Mouse (Mus musculus) hindbrain, embryonic 13.5 days (tissue): ENCODE data around the gene Ccdc102a. TPM values are rescaled to one million over a fixed set of nuclear protein-coding genes. Genes with fewer than 3 reads are reported as not detected.

Experiments used
- ATAC-seq: fragments of 200-750 bp; cut with Nextera tagmentation; 2 replicates; pipeline ENCODE4 v1.8.0; 2017; ENCODE audit warnings: moderate TSS enrichment; ENCODE audit not compliant: low FRiP score
- H3K27ac ChIP-seq: fragments of 300-500 bp; sonication (generic); 2 replicates; pipeline ENCODE4 v1.5.1; 2015; ENCODE audit warnings: inconsistent platforms, mild to moderate bottlenecking, moderate library complexity
- H3K27me3 ChIP-seq: fragments of 300-500 bp; sonication (generic); 2 replicates; pipeline ENCODE4 v1.6.1; 2015; ENCODE audit warnings: mild to moderate bottlenecking, inconsistent platforms
- H3K36me3 ChIP-seq: fragments of 300-500 bp; sonication (generic); 2 replicates; pipeline ENCODE4 v1.6.1; 2015; ENCODE audit warnings: mild to moderate bottlenecking, inconsistent platforms
- H3K4me1 ChIP-seq: fragments of 300-500 bp; sonication (generic); replicated peaks from 2 replicates; pipeline ENCODE4 v1.6.1; 2015; ENCODE audit warnings: inconsistent platforms
- H3K4me2 ChIP-seq: fragments of 300-500 bp; sonication (generic); 2 replicates; pipeline ENCODE4 v1.6.1; 2015; ENCODE audit warnings: inconsistent platforms, mild to moderate bottlenecking, moderate library complexity
- H3K4me3 ChIP-seq: fragments of 300-500 bp; sonication (generic); 2 replicates; pipeline ENCODE4 v1.5.1; 2015; ENCODE audit warnings: mild to moderate bottlenecking, inconsistent platforms
- H3K9ac ChIP-seq: fragments of 300-500 bp; sonication (generic); 2 replicates; pipeline ENCODE4 v1.6.1; 2015; ENCODE audit warnings: mild to moderate bottlenecking, inconsistent platforms
- H3K9me3 ChIP-seq: fragments of 300-500 bp; sonication (generic); 2 replicates; pipeline ENCODE4 v1.6.1; 2016; ENCODE audit warnings: inconsistent platforms
- WGBS: fragments of 180-500 bp; shearing (Covaris S2); methylation state at CpG from one replicate; pipeline ENCODE4 v1.1.7; 2015; 5-methylcytosine and 5-hydroxymethylcytosine counted together
- polyA plus RNA-seq: library from polyadenylated mRNA; unstranded; fragments of >200 nt; fragmentation: Nextera tagmentation; extraction: Ambion mirVana; gene quantifications from 2 replicates; pipeline ENCODE4 v1.2.1, GENCODE M21; 2015

Gene Ccdc102a
- 6.3 and 7.8 TPM in 2 replicates for polyA plus RNA-seq

DNA sequence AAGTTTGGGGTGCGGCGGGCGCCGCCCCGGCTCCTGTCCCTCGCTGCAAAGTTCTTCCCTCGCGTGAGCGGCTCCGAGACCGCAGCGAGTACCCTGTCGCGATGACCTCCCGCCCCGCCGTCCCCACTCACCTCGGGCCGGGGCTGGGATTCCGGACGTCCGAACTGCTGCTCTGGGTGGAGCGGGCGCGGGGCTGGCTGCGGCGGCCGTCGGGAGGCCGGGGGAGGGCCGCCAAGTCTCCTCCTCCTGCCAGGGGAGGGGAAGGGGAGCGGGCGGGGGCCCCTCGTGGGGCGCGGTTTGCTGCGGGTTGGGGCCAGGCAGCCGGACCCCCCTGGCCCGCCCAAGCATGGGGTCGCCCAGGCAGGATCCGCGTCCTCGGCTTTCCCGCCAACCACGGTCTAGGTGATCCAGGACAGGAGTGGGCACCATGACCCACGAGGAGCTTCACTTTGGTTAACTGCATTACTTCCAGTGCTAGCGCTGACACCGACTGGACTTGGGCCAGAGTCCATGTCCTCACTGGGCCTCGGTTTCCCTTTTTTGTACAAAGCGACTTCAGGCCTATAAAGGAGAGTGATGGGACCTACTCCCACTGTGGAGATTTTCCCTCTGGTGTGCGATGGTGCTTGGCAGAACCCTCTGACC, at the start of gene Ccdc102a:
Gene Ccdc102a, minus strand, starts transcription at position 248 of the 645 bp plus-strand sequence.
- peaks cover 55% of the 10 kb centered on the region for H3K4me1 ChIP-seq
- H3K27ac ChIP-seq, result peak within 1 kb of the TSS; percentile 52; the same call in 1 of the 2 replicates
- WGBS, result 3% methylated on average over 45 of the region's 51 CpGs
- peak within 1 kb of the TSS; percentile 70 for H3K9ac ChIP-seq
- peak within 1 kb of the TSS; percentile 51 for H3K4me3 ChIP-seq
- no peaks in the 10 kb centered on the region for H3K36me3 ChIP-seq
- peak within 1 kb of the TSS; percentile 79 for H3K4me2 ChIP-seq
- peak; percentile 34 for ATAC-seq
- H3K9me3 ChIP-seq, result no peaks in the 10 kb centered on the region
- peaks cover 68% of the 10 kb centered on the region for H3K27me3 ChIP-seq

DNA sequence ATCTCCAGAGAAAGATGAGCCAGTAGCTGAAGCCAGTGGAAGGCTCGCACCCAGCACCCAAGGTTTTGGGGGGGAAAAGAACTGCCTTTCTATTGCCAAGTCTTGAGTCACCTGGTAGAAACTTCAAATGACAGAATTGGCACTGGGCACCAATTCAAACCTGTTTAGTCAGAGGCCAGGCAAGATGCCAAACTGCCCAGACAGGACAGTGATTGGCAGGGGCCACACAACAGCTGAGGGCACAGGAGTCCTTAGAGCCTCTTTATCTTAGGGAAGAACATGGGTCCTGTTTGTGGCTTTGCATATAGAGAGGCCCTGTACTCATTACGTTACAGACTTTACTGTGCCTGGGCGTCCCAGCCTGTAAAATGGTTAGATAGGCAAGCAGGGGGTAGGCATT, 49.7 kb upstream of the Ccdc102a start:
- 77% methylated on average over 3 of the region's 3 CpGs for WGBS
- ATAC-seq, result no peak
- H3K4me3 ChIP-seq, result no peak overlapping the region
- no peaks in the 10 kb centered on the region for H3K36me3 ChIP-seq
- no peak overlapping the region for H3K9ac ChIP-seq
- H3K9me3 ChIP-seq, result no peaks in the 10 kb centered on the region
- H3K27me3 ChIP-seq, result no peaks in the 10 kb centered on the region
- no peak overlapping the region for H3K4me2 ChIP-seq
- peaks cover 9% of the 10 kb centered on the region; the same call in 1 of the 2 replicates for H3K4me1 ChIP-seq
- H3K27ac ChIP-seq, result no peak overlapping the region

DNA sequence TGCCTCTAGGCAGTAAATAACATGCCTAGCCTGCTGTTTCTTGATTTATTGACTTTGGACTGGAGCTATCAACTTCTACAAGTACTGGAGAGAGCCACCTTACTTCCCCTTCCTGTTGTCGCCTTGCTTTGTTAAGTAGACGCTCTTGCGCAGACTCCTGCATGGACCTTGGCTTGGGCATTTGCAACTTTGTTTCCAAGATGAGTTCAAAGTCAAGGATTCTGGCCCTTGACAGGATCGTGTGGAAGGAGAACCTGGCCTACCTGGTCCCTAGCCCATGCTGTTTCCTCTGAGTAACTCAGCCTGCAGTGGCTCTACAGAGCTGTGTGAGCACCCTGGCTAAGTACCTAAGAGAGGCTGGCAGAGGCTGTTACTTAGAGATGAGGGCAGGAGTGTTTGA, 49.2 kb upstream of the Ccdc102a start:
- no peak for ATAC-seq
- H3K4me2 ChIP-seq, result no peak overlapping the region
- H3K4me1 ChIP-seq, result peaks cover 9% of the 10 kb centered on the region; the same call in 1 of the 2 replicates
- H3K27me3 ChIP-seq, result no peaks in the 10 kb centered on the region
- H3K27ac ChIP-seq, result no peak overlapping the region
- 84% methylated on average over 4 of the region's 4 CpGs for WGBS
- H3K4me3 ChIP-seq, result no peak overlapping the region
- H3K9me3 ChIP-seq, result no peaks in the 10 kb centered on the region
- no peaks in the 10 kb centered on the region for H3K36me3 ChIP-seq
- no peak overlapping the region for H3K9ac ChIP-seq

DNA sequence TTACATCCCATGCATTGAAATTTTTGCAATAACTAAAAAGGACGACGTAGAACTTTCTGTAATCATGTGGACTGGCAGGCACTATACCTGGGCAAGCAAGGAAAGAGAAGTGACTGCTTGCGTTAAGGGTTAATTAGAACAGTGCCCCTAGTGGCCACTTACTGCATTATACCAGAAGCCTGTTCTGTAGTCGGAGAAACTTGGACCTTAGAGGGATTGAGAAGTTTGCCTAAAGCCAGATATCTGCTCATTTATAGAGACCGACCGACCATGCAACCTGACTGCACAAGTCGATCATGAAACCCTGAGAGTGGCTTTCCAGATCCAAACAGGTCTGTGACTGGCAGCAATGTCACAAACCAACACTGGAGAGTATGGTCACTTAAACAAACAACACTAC, 48.7 kb upstream of the Ccdc102a start:
- H3K9me3 ChIP-seq, result no peaks in the 10 kb centered on the region
- H3K9ac ChIP-seq, result no peak overlapping the region
- no peak overlapping the region for H3K4me2 ChIP-seq
- 25% methylated on average over 7 of the region's 7 CpGs for WGBS
- H3K36me3 ChIP-seq, result no peaks in the 10 kb centered on the region
- H3K27ac ChIP-seq, result no peak overlapping the region
- no peaks in the 10 kb centered on the region for H3K27me3 ChIP-seq
- H3K4me3 ChIP-seq, result no peak overlapping the region
- no peak for ATAC-seq
- H3K4me1 ChIP-seq, result peaks cover 9% of the 10 kb centered on the region; the same call in 1 of the 2 replicates

DNA sequence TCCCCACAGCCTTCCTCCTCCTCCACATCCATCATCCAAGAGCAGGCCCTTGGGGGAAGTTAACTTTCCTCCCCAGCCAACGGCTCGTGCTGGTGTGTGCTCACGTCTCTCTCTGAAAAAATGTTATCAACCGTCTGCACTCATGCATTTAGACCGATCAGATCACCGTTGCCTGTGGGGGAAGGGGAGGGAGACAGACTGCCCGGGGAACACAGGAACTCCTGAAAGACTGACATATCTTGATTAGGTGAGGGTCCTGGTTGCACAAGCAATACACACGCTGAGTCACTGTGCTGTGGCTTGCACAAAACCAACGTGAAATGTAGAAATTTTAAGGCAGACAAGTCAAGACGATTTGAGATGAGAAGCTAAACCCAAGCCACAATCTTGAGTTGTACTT, 46.9 kb upstream of the Ccdc102a start:
- ATAC-seq, result no peak
- Histone ChIP-seq H3K27me3 (no peaks in the 10 kb centered on the region), H3K27ac (no peak overlapping the region), H3K4me1 (peaks cover 9% of the 10 kb centered on the region; the same call in 1 of the 2 replicates), H3K9ac (no peak overlapping the region), H3K9me3 (no peaks in the 10 kb centered on the region), H3K4me3 (no peak overlapping the region), H3K36me3 (no peaks in the 10 kb centered on the region), H3K4me2 (no peak overlapping the region)
- 46% methylated on average over 10 of the region's 10 CpGs for WGBS

DNA sequence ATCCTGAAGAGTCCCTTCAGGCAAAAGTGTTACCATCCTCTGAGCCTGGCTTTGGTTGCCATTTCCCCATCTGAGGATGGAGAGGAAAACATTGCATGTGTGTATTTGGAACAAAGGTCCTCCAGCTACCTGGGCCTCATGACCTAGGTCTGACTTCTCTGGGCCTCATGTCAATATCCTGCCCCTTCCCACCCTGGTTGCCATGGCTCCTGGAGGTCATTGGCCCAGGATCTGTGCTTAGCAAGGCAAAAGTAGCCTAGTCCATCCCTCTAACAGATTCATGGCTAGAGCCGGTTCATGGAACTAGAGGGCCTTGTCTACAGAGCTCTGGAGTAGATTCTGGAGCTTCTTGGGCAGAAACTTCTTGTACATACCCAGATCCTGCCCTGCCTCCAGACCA, 44.3 kb upstream of the Ccdc102a start:
- 78% methylated on average over 1 of the region's 1 CpGs for WGBS
- Histone ChIP-seq H3K4me1 (peaks cover 4% of the 10 kb centered on the region; the same call in 1 of the 2 replicates), H3K36me3 (no peaks in the 10 kb centered on the region), H3K4me2 (no peak overlapping the region), H3K27ac (no peak overlapping the region), H3K9ac (no peak overlapping the region), H3K4me3 (no peak overlapping the region), H3K27me3 (no peaks in the 10 kb centered on the region), H3K9me3 (no peaks in the 10 kb centered on the region)
- no peak for ATAC-seq

DNA sequence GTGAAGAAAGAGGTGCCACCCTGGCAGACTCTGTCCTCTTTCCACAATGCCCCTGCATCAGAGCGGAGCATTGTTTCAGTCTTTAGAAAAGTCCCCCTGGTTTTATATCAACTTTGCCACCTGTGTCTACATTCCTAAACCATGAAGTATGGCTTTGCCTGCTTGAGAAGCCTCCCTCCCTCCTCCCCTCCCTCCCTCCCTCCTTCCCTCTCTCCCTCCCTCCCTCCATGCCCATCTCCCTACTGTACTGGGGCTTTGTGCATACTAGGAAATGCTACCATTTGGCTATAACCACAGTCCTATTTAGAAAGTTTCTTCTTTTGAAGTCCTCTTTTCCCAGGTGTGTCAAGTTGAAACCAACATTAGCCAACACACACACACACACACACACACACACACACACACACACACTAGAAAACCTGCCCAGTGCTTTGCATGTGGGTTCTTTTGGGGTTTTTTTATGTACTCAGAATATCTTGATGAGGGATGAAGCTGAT, 38.2 kb upstream of the Ccdc102a start:
- H3K4me2 ChIP-seq, result no peak overlapping the region
- ATAC-seq, result no peak
- WGBS, result 88% methylated on average over 1 of the region's 1 CpGs
- no peak overlapping the region for H3K9ac ChIP-seq
- no peaks in the 10 kb centered on the region for H3K27me3 ChIP-seq
- no peaks in the 10 kb centered on the region for H3K9me3 ChIP-seq
- H3K27ac ChIP-seq, result no peak overlapping the region
- H3K36me3 ChIP-seq, result no peaks in the 10 kb centered on the region
- peaks cover 12% of the 10 kb centered on the region for H3K4me1 ChIP-seq
- H3K4me3 ChIP-seq, result no peak overlapping the region

DNA sequence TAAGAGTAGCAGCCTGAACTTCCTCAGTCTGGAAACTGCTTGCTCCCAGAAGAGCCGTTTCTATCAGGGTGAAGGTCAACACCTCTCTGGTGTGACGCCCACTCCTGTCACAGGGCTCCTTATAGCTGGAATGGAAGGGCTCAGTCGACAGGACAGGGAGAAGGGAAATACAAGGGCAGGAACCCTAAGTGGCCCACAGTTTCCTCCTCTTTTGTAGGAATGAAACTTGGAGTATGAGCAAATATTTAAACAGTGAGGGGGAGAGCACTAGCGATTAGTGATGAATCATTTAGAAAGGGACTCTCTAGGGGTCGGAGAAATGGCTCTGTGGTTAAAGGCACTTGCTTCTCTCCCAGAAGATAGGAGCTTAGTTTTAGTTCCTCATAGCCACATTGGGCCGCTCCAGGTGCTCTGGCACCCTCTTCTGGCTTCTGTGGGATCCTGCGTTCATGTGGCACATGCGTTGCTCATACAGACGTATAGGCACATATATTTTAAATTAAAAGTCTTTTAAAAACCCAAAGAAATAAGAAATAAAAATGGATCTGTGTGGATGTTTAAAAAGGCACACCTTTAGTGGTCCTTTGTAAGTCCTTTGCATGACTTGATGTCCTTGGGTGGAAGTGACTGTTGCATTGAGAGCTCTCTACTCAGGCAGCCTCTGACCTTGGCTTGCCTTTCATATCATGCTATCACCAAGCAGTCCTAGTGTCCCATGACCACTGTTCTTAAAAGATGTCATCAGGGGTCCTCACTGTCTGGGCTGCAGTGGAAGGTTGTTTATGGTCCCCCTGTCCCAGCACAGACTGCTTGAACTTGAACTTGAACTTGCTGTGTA, 37.2 kb upstream of the Ccdc102a start:
- H3K27ac ChIP-seq, result no peak overlapping the region
- no peak for ATAC-seq
- WGBS, result 52% methylated on average over 9 of the region's 9 CpGs
- H3K4me3 ChIP-seq, result no peak overlapping the region
- no peak overlapping the region for H3K4me2 ChIP-seq
- no peaks in the 10 kb centered on the region for H3K9me3 ChIP-seq
- H3K9ac ChIP-seq, result peak overlapping the region; percentile 8; the same call in 1 of the 2 replicates
- no peaks in the 10 kb centered on the region for H3K36me3 ChIP-seq
- H3K27me3 ChIP-seq, result no peaks in the 10 kb centered on the region
- peaks cover 17% of the 10 kb centered on the region for H3K4me1 ChIP-seq

DNA sequence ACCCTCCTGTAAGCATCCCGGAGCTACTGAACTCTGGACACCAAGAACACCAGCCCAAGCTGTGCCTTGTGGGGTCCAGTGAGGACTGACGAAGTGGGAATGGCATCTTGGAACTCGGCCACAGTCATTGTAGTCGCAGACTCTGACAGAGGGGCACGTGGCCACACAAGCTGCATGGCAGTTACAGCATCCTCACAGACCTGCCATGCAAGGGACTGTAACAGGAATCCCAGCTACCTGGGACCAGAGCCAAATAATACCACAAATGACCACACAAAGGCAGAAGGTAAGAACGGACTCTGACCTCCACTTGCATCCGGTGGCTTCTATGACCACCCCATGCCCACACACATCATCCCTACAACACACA, 36.5 kb upstream of the Ccdc102a start:
- H3K9ac ChIP-seq, result peak overlapping the region; percentile 8; the same call in 1 of the 2 replicates
- ATAC-seq, result peak; percentile 47; the same call in 1 of the 2 replicates
- WGBS, result 71% methylated on average over 7 of the region's 7 CpGs
- H3K4me3 ChIP-seq, result no peak overlapping the region
- H3K4me1 ChIP-seq, result peaks cover 17% of the 10 kb centered on the region
- H3K9me3 ChIP-seq, result no peaks in the 10 kb centered on the region
- H3K4me2 ChIP-seq, result no peak overlapping the region
- H3K27me3 ChIP-seq, result no peaks in the 10 kb centered on the region
- no peak overlapping the region for H3K27ac ChIP-seq
- H3K36me3 ChIP-seq, result no peaks in the 10 kb centered on the region

DNA sequence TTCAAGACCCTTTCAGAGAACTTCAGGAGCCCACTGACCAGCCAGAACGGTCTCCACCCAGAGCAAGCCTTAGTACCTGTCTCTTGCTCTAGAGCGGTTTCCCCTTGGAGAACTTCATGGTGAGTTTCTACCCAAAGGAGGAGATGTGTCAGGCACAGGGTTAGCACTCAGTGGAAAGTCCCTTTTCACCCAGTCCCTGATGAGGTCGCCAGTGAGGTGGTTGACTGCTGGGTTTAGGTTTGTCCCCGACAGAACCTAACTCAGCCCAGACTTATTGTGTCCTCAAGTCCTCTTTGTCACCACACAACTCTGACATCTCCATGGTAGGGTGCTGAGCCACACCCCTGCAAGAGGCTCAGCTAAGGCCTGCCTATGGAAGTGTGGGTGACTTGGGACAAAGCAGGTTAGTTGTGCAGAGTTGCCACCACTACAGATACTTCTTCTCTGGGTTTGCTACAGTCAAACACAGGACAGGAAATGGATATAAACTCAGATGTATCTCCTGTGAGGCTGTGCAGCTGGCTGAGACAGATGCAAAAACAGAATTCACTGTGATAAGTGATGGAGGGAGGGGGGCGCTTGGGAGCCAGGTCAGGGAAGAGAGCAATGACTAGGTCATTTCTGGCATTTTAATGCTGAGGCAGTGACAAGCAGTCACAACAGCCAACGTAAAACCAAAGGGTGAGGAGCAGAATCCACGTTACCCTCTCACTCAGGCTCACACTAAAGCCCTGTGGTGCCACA, 35.9 kb upstream of the Ccdc102a start:
- Histone ChIP-seq H3K4me2 (no peak overlapping the region), H3K4me1 (peaks cover 17% of the 10 kb centered on the region), H3K27ac (no peak overlapping the region), H3K27me3 (no peaks in the 10 kb centered on the region), H3K9ac (no peak overlapping the region), H3K4me3 (no peak overlapping the region), H3K36me3 (no peaks in the 10 kb centered on the region), H3K9me3 (no peaks in the 10 kb centered on the region)
- WGBS, result 68% methylated on average over 7 of the region's 7 CpGs
- ATAC-seq, result no peak

DNA sequence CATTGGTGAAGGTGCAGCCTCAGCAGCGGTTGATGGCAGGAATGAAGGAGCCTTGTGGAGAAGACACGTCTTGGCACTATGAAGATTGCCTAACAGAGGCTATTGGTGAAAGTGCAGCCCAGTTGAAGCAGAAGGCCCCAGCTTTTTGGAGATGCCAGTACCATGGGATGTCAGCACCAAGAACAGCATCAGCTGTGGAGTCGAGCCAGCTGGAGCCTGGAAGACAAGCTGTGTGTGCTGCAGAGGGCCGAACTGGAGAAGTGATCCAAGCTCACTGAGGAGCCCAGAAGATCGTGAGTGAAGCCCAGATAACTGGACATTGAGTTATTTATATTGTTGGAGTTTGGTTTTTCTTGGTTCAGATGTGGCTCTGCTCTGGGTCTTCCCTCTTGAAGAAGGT, 34.2 kb upstream of the Ccdc102a start:
- Histone ChIP-seq H3K36me3 (no peaks in the 10 kb centered on the region), H3K9ac (no peak overlapping the region), H3K4me2 (no peak overlapping the region), H3K27ac (no peak overlapping the region), H3K4me1 (peaks cover 18% of the 10 kb centered on the region), H3K9me3 (no peaks in the 10 kb centered on the region), H3K4me3 (no peak overlapping the region), H3K27me3 (no peaks in the 10 kb centered on the region)
- WGBS, result 85% methylated on average over 5 of the region's 5 CpGs
- no peak for ATAC-seq

DNA sequence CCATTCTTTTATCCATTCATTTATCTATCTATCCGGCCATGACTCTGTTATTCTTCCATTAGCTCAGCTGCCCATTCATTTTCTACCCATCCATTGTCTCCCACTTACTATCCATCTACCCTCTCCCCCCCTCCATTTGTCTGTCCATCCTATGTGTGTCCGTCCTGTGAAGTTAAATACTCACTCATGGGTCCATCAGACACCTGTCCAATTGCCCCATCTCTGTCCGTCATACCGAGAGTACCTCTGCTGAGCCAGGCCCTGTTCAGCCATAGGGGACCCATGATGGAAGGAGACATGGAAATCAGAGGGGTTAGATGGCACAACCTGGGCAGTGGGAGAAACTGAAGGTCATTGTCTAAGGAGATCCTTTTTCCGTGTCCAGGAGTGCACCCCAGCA, 32.6 kb upstream of the Ccdc102a start:
- Histone ChIP-seq H3K4me2 (no peak overlapping the region), H3K9me3 (no peaks in the 10 kb centered on the region), H3K27me3 (no peaks in the 10 kb centered on the region), H3K4me1 (peaks cover 26% of the 10 kb centered on the region), H3K4me3 (no peak overlapping the region), H3K9ac (no peak overlapping the region), H3K27ac (no peak overlapping the region), H3K36me3 (no peaks in the 10 kb centered on the region)
- peak; percentile 29; the same call in 1 of the 2 replicates for ATAC-seq
- 76% methylated on average over 5 of the region's 5 CpGs for WGBS
